In genomic region chr16:10544995-10545622, GRCm38 (mm10) we compare ENCODE assay signal across 8 mouse cellular contexts. TPM values are rescaled to one million over a fixed set of nuclear protein-coding genes. Genes with fewer than 3 reads are reported as not detected.
DNase-seq lines count a peak whose midpoint lies in the region; ATAC-seq lines count a peak whose summit lies in the region.

TSS of gene Clec16a (plus strand) at chr16:10545339.

- H3K4me1 ChIP-seq in hindbrain, embryonic 14.5 days (replicated peaks; ENCODE audit: control insufficient read depth, insufficient read depth, low read length), result peaks cover 33% of the 10 kb centered on the region

- no peaks in the 10 kb centered on the region for H3K36me3 ChIP-seq in hindbrain, embryonic 14.5 days (replicated peaks; ENCODE audit: control insufficient read depth, insufficient read depth)

- under 1% methylated on average over 58 of the region's 58 CpGs for WGBS in hindbrain, embryonic 14.5 days

- peak; percentile 93 for ATAC-seq in hindbrain, embryonic 14.5 days (ENCODE audit: low FRiP score)

- peak within 1 kb of the TSS; percentile 97 for H3K4me3 ChIP-seq in hindbrain, embryonic 14.5 days (replicated peaks; ENCODE audit: low read length)

- H3K9me3 ChIP-seq in hindbrain, embryonic 14.5 days (ENCODE audit: control insufficient read depth, low read length), result no peaks in the 10 kb centered on the region

- peak within 1 kb of the TSS; percentile 49; the same call in 1 of the 2 replicates for H3K27ac ChIP-seq in hindbrain, embryonic 14.5 days

- DNase-seq in R1 (ENCODE audit: low read depth, low spot score), result peak; percentile 98
- peak; percentile 96 to 97 for DNase-seq in cerebellum, postnatal 25 days
- DNase-seq in frontal cortex, postnatal 25 days (ENCODE audit: low spot score in 2 of 2), result peak; percentile 87 to 94
- DNase-seq in hindbrain, embryonic 14.5 days (ENCODE audit: low spot score), result peak; percentile 94
- DNase-seq in layer of hippocampus, postnatal 36 days, result peak; percentile 95 to 96
- peak; percentile 98 for DNase-seq in lung, postnatal 36 days
- DNase-seq in retina, postnatal 1 day, result peak; percentile 98
- peak; percentile 97 for DNase-seq in urinary bladder, adult 18-20 months (ENCODE audit: low spot score in 2 of 2)

- H3K4me2 ChIP-seq in hindbrain, embryonic 14.5 days (replicated peaks), result peak within 1 kb of the TSS; percentile 58

- peak within 1 kb of the TSS; percentile 91 for H3K9ac ChIP-seq in hindbrain, embryonic 14.5 days

- no peaks in the 10 kb centered on the region for H3K27me3 ChIP-seq in hindbrain, embryonic 14.5 days (ENCODE audit: control insufficient read depth, insufficient read depth, low read length)

RNA-seq across cellular contexts. Expression of gene Clec16a, which starts in this region (rescaled TPM):
- 67.1 and 68.7 TPM in 2 replicates for polyA plus RNA-seq in hindbrain, embryonic 14.5 days (2014; fragmentation: Nextera tagmentation; extraction: Ambion mirVana)
- 100 to 1,000 TPM in 1 of 2 experiments, 10 to 100 TPM in 1; 97.8 to 103 TPM for total RNA-seq in layer of hippocampus, postnatal 36 days (2021)

Comparison
In these comparisons a context has a peak if more than half of its experiments do, and no peak if none do; other contexts are left out.
1. Peak in every context shown above with its lines: DNase-seq, ATAC-seq, H3K4me3 ChIP-seq and H3K27ac ChIP-seq.